Mouse (Mus musculus): ENCODE data around the gene Slc38a10. TPM values are rescaled to one million over a fixed set of nuclear protein-coding genes. Genes with fewer than 3 reads are reported as not detected.

The Slc38a10 gene
- total and polyA plus RNA-seq, 2 experiments from 2014 or later, result 97.0 to 147 TPM

GRCm38 (mm10) chr11:120188481-120189441 is 37.6 kb upstream of the Slc38a10 start:
- Histone ChIP-seq H3K9me3 (ENCODE audit: low read length) (no peaks in the 10 kb centered on the region), H3K27ac (ENCODE audit: low read depth, low read length) (peak overlapping the region; percentile 95), H3K4me2 (ENCODE audit: low read depth) (peak overlapping the region; percentile 97), H3K9ac (peak overlapping the region; percentile 95), H3K4me3 (ENCODE audit: low read depth, low read length) (peak overlapping the region; percentile 92), H3K27me3 (ENCODE audit: insufficient read depth, low read length) (no peaks in the 10 kb centered on the region), H3K4me1 (ENCODE audit: insufficient read depth) (peaks cover 24% of the 10 kb centered on the region), H3K36me3 (ENCODE audit: insufficient read depth) (no peaks in the 10 kb centered on the region)
- ATAC-seq, result peak; percentile 5; the same call in 1 of the 2 replicates
- under 1% methylated on average over 41 of the region's 41 CpGs for WGBS
- DNase-seq, result peak; percentile 85
- peak; percentile 3; the same call in 1 of the 2 replicates for TF ChIP-seq CTCF (IDR thresholded peaks at IDR 0.05; ENCODE audit: low read depth)

DNA sequence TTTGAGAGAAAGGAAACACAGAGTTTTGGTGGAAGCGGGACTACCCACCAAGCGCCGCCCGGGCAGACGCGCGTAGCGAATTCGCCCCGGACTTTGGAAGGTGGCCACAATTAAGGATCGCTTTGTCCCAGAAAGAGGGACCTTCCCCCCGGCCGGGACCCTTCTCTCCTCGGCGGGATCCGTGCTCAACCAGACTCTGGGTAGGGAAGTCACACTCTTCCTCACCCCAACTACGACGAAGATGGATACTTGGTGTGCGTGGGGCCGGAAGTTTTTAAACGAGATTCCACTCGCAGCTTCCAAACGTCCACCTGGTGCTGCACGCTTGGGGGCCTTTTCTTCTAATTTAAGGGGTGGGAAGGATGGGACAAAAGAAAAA is 36.9 kb upstream of the Slc38a10 start:
- H3K36me3 ChIP-seq (ENCODE audit: insufficient read depth), result no peaks in the 10 kb centered on the region
- H3K4me2 ChIP-seq (ENCODE audit: low read depth), result peak overlapping the region; percentile 97
- WGBS, result under 1% methylated on average over 24 of the region's 24 CpGs
- peak overlapping the region; percentile 95 for H3K9ac ChIP-seq
- H3K4me1 ChIP-seq (ENCODE audit: insufficient read depth), result peaks cover 25% of the 10 kb centered on the region
- TF ChIP-seq CTCF (IDR thresholded peaks at IDR 0.05; ENCODE audit: low read depth), result no peak
- peak overlapping the region; percentile 92 for H3K4me3 ChIP-seq (ENCODE audit: low read depth, low read length)
- H3K27me3 ChIP-seq (ENCODE audit: insufficient read depth, low read length), result no peaks in the 10 kb centered on the region
- H3K27ac ChIP-seq (ENCODE audit: low read depth, low read length), result peak overlapping the region; percentile 95
- no peaks in the 10 kb centered on the region for H3K9me3 ChIP-seq (ENCODE audit: low read length)
- no peak for DNase-seq
- ATAC-seq, result no peak

- 3% methylated on average over 43 of the region's 43 CpGs for WGBS
- DNase-seq (peak; percentile 68), ATAC-seq (no peak)
- H3K9me3 ChIP-seq (ENCODE audit: low read length), result no peaks in the 10 kb centered on the region
- H3K27ac ChIP-seq (ENCODE audit: low read depth, low read length), result peak overlapping the region; percentile 95; the same call in 1 of the 2 replicates
- peak overlapping the region; percentile 95 for H3K9ac ChIP-seq
- H3K27me3 ChIP-seq (ENCODE audit: insufficient read depth, low read length), result no peaks in the 10 kb centered on the region
- no peaks in the 10 kb centered on the region for H3K36me3 ChIP-seq (ENCODE audit: insufficient read depth)
- H3K4me2 ChIP-seq (ENCODE audit: low read depth), result peak overlapping the region; percentile 97
- TF ChIP-seq CTCF (IDR thresholded peaks at IDR 0.05; ENCODE audit: low read depth), result no peak
- H3K4me3 ChIP-seq (ENCODE audit: low read depth, low read length), result peak overlapping the region; percentile 92
- H3K4me1 ChIP-seq (ENCODE audit: insufficient read depth), result peaks cover 25% of the 10 kb centered on the region
Measured at GRCm38 (mm10) chr11:120187236-120188101, 36.3 kb upstream of the Slc38a10 start.

GRCm38 (mm10) chr11:120186821-120187235 is 35.7 kb upstream of the Slc38a10 start:
- TF ChIP-seq CTCF (IDR thresholded peaks at IDR 0.05; ENCODE audit: low read depth), result no peak
- H3K4me3 ChIP-seq (ENCODE audit: low read depth, low read length), result peak overlapping the region; percentile 92
- H3K4me2 ChIP-seq (ENCODE audit: low read depth), result peak overlapping the region; percentile 97
- ATAC-seq (no peak), DNase-seq (peak; percentile 61)
- no peaks in the 10 kb centered on the region for H3K9me3 ChIP-seq (ENCODE audit: low read length)
- H3K36me3 ChIP-seq (ENCODE audit: insufficient read depth), result no peaks in the 10 kb centered on the region
- H3K4me1 ChIP-seq (ENCODE audit: insufficient read depth), result peaks cover 25% of the 10 kb centered on the region
- 0 out of 2 replicates have a peak overlapping the region, but pooled peaks have one; percentile 21 for H3K27ac ChIP-seq (ENCODE audit: low read depth, low read length)
- WGBS, result 5% methylated on average over 20 of the region's 20 CpGs
- H3K9ac ChIP-seq, result peak overlapping the region; percentile 95
- H3K27me3 ChIP-seq (ENCODE audit: insufficient read depth, low read length), result no peaks in the 10 kb centered on the region

DNA sequence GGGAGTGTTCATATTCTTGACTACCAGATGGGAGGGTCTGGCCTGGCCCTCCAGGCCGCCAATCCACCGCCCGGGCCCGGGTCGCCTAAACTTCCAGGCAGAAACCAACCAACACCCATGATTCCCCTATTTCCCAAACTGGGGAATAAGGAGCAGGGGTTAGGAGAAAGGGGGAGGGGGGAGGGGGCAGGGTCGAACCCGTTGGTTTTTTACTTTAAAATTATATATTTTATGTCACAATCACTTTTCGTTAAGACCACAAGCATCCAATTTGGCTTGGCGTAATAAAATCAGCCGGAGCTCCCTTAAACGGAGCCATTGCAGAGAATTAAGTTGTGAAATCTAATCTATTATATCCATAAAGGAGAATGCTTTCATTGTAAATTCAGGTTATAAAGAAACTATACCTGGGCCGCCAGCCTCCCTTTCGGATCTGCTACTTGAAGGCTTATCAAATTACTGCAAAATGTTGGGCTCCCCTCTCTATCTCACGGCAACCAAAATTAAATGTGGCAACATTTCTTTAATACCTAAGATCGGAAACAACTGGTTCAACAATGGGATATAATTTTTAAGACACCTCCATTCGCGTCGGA is 35.1 kb upstream of the Slc38a10 start:
- peak overlapping the region; percentile 54 for H3K27ac ChIP-seq (ENCODE audit: low read depth, low read length)
- peak overlapping the region; percentile 97 for H3K4me2 ChIP-seq (ENCODE audit: low read depth)
- H3K36me3 ChIP-seq (ENCODE audit: insufficient read depth), result no peaks in the 10 kb centered on the region
- H3K9ac ChIP-seq, result peak overlapping the region; percentile 95
- WGBS, result 12% methylated on average over 18 of the region's 18 CpGs
- peak; percentile 60 for DNase-seq
- H3K27me3 ChIP-seq (ENCODE audit: insufficient read depth, low read length), result no peaks in the 10 kb centered on the region
- ATAC-seq, result no peak
- peaks cover 25% of the 10 kb centered on the region for H3K4me1 ChIP-seq (ENCODE audit: insufficient read depth)
- no peaks in the 10 kb centered on the region for H3K9me3 ChIP-seq (ENCODE audit: low read length)
- no peak for TF ChIP-seq CTCF (IDR thresholded peaks at IDR 0.05; ENCODE audit: low read depth)
- peak overlapping the region; percentile 92 for H3K4me3 ChIP-seq (ENCODE audit: low read depth, low read length)

DNA sequence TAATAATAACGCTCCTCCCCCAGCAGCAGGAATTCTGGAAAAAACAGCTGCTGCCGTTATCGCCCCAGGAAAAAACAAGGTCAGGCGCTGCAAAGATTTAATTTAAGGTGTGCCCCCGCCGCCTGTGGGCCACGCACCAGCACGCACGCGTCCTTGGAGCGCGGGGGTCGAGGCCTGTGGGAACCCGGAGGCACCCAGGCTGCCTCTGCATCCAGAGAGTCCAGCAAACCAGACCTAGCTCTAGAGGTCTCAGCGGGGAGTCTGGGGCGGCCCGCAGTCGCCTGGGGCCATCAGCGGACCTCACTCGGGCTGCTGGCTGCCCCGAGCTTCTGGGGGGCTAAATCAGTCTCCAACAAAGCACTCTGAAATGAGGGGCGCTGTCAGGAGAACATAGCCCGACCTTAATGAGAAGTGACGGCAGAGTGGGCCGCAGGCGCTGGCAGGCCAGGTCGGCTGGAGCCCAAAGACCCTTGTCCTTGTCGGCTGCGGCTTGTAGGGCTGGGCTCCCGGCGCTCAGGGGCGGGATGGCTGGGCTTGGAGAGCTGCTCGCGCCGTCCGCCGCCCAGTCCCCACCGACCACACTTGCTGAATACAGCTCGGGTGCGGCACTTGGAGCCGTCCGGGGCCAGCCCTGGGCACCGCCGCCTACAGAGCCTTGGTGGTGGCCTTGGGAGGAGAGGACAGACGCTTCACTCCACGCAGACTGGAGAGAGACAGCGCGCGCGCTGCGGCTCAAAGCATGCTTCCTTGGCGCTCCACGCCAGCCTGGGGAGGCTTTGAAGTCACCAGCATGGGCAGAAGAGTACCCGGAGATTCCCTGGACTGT is 34.4 kb upstream of the Slc38a10 start:
- H3K27ac ChIP-seq (ENCODE audit: low read depth, low read length), result peak overlapping the region; percentile 54
- no peaks in the 10 kb centered on the region for H3K27me3 ChIP-seq (ENCODE audit: insufficient read depth, low read length)
- H3K4me2 ChIP-seq (ENCODE audit: low read depth), result peak overlapping the region; percentile 97
- no peaks in the 10 kb centered on the region for H3K36me3 ChIP-seq (ENCODE audit: insufficient read depth)
- peak; percentile 71 for DNase-seq
- H3K9me3 ChIP-seq (ENCODE audit: low read length), result no peaks in the 10 kb centered on the region
- no peak for ATAC-seq
- peaks cover 23% of the 10 kb centered on the region for H3K4me1 ChIP-seq (ENCODE audit: insufficient read depth)
- peak overlapping the region; percentile 92 for H3K4me3 ChIP-seq (ENCODE audit: low read depth, low read length)
- WGBS, result 4% methylated on average over 54 of the region's 54 CpGs
- TF ChIP-seq CTCF (IDR thresholded peaks at IDR 0.05; ENCODE audit: low read depth), result no peak
- H3K9ac ChIP-seq, result peak overlapping the region; percentile 95
